Mouse (Mus musculus) Patski (cell line): ENCODE measurements at regions not wholly inside any gene's neighbourhood (a gene's known extent, or its start where the extent isn't known, plus 50 kb on each side); places are given as distances from the start of the nearest gene placed in this dataset.

Experiments used
- ATAC-seq: fragments of 100-300 bp; one replicate; pipeline ENCODE4 v1.8.0; 2021
- CTCF ChIA-PET: fragments of 350-600 bp; sonication (Branson Sonifier 250); formaldehyde crosslinking; loops from one replicate; lab custom pipeline; 2022; ENCODE audit warnings: inconsistent platforms; lab: Charles Lee
- POLR2A ChIA-PET: fragments of 350-600 bp; sonication (Branson Sonifier 250); formaldehyde crosslinking; loops from one replicate; lab custom pipeline; 2022; ENCODE audit warnings: antibody characterized with exemption, inconsistent platforms; lab: Charles Lee
- DNase-seq: peaks from one replicate; pipeline ENCODE4 v3.0.0-alpha.2; 2011; ENCODE audit warnings: low read depth, low spot score
- H3K27me3 ChIP-seq: fragments of 371-371 bp; one replicate; pipeline ENCODE4 v1.5.1; 2021
- CTCF ChIP-seq: fragments of 100-300 bp; IDR thresholded peaks from one replicate; pipeline ENCODE4 v1.5.1; 2021
- in situ Hi-C: fragments of 300-500 bp; cut with MboI; formaldehyde crosslinking; loops from 3 replicates; pipeline ENCODE4 v1.11.1; 2018; ENCODE audit warnings: low pct_unique_long_range_greater_than_20kb, mixed read lengths

DNA sequence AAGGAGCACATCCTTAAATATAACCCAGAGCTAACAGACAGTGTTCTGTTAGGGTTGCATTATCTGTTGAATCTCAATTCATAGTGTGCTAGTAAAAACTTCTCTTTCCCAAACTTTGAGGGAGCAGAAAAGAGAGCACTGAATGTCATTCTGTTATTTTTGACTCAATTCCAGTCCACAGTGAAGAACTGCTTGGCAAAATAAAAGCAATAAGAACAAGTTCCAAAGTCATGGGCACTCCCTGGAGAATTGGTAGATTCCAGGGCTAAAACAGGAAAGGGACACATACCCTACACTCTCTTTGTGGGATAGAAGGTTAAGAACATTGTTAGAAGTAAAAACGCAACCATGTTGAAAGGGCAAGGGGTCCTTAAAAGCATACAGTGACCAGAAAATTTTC is 253.6 kb upstream of the Zpld1 start:
- no peak for TF ChIP-seq CTCF
- in situ Hi-C loops, result no loop called here
- ATAC-seq, result no peak
- ChIA-PET CTCF (interaction anchor here (1.4 kb wide), 1 partner anchor 32 kb away, joined by 3 read pairs; no protein-coding TSS in a partner anchor), POLR2A (no interaction called here)
- DNase-seq, result no peak
- H3K27me3 ChIP-seq, result no peaks in the 10 kb centered on the region

DNA sequence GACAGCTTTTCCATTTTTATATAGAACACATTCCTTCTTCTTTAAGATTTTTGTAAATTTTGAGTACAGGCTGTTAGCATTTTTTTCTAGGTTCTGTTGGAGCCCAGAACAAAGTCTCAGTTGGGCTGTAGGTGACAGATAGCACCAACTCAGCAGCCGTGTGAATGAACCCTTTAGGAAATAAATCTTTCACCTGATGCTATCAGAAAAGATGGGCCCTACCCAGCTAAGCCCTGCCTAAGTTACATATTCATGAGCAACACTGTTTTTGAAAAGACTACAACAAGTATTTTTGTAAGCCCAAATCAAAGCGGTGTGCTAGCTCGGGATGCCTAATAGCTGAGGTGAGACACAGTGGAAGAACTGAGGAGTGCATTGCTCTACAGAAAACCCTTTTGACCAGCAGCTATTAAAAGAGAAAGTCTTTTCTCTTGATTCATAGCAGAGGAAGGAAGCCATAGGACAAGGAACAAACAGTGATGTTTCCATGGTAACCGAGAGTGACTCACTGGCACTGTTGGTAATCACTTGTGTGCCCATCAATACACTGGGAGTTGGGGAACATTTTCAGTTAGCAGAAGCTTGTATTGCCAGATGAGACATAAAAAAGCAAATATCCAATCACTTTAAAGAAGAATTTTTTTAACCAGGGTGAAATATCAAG is 253.0 kb upstream of the Zpld1 start:
- DNase-seq, result no peak
- CTCF ChIA-PET, result interaction anchor here (1.4 kb wide), 1 partner anchor 31 kb away, joined by 3 read pairs; no protein-coding TSS in a partner anchor
- ATAC-seq, result peak; percentile 44
- POLR2A ChIA-PET, result no interaction called here
- H3K27me3 ChIP-seq, result no peaks in the 10 kb centered on the region
- TF ChIP-seq CTCF, result no peak
- in situ Hi-C loops, result no loop called here

DNA sequence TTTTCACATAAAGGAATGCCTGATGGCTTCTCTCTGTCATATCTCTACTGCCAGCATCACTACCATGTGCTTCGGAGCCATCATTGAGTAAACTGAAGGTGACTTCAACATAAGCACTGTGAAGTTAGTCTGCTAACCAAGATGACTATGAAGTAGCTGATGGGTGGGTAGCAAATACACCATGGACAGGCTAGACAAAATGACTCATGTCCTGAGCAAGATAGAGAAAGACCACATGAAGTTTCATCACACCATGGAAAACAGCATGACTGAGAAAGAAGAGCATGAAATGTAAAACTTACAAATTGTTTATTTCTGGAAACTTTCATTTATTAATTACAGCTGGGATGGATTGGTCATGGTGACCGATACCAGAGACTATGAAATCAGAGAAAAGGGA is 249.3 kb upstream of the Zpld1 start:
- no peak for TF ChIP-seq CTCF
- in situ Hi-C loops, result no loop called here
- ChIA-PET CTCF (interaction anchor here (1.1 to 1.2 kb wide), 2 partner anchors 10 to 13 kb away, joined by 3 to 4 read pairs; no protein-coding TSS in a partner anchor), POLR2A (no interaction called here)
- H3K27me3 ChIP-seq, result no peaks in the 10 kb centered on the region
- no peak for DNase-seq
- no peak for ATAC-seq

GRCm38 (mm10) chr16:55540336-55541015 is 242.7 kb upstream of the Zpld1 start:
- ChIA-PET POLR2A (no interaction called here), CTCF (interaction anchor here (1.5 kb wide), 1 partner anchor 191 kb away, joined by 3 read pairs; no protein-coding TSS in a partner anchor)
- no peaks in the 10 kb centered on the region for H3K27me3 ChIP-seq
- ATAC-seq (peak; percentile 51), DNase-seq (no peak)
- in situ Hi-C loops, result no loop called here
- TF ChIP-seq CTCF, result no peak

DNA sequence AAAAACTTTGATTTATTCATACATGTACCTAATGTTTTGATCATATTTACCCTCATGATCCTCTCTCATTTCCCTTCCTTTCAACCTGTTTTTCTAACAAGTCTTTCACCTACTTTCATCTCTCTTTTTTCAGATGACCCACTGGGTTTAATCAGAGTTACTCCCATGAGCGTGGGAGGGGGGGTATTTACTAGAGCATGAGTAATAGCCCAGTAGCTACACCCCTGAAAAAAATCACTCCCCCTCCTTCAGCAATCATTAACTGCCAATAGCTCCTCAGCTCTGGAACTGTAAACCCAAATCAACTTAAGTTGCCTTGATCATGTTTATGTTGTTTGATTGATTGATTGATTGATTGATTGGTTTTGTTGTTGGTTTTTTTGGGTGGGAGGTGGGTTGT is 241.4 kb upstream of the Zpld1 start:
- ATAC-seq (no peak), DNase-seq (no peak)
- H3K27me3 ChIP-seq, result no peaks in the 10 kb centered on the region
- no peak for TF ChIP-seq CTCF
- ChIA-PET CTCF (no interaction called here), POLR2A (interaction anchor here (0.6 kb wide), 1 partner anchor 81 kb away, joined by 3 read pairs; no protein-coding TSS in a partner anchor)
- in situ Hi-C loops, result no loop called here

- no peak for TF ChIP-seq CTCF
- H3K27me3 ChIP-seq, result no peaks in the 10 kb centered on the region
- ChIA-PET POLR2A (no interaction called here), CTCF (interaction anchor here (0.9 to 1.6 kb wide), 2 partner anchors 9 to 43 kb away, joined by 3 to 4 read pairs; no protein-coding TSS in a partner anchor)
- DNase-seq, result no peak
- in situ Hi-C loops, result no loop called here
- ATAC-seq, result no peak
Observed at GRCm38 (mm10) chr16:55537548-55537947, 239.8 kb upstream of the Zpld1 start.

DNA sequence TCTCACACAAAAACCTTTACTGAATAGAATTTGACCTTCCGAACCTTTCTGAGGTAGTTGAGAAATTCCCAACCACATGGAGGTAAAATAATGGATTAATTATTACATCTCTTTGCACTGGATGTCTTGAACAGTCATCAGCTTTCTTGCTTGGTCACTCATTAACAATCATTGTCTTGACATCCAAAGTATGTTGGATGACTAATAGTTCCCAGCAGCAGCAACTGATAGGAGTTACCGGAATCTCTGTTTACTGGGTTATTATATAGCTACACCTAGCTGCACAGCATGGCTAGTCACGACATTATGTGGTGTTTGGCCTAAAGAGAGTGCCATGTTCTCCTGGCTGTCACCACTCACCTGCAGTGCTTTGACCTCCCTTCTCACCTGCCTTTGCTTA is 234.9 kb upstream of the Zpld1 start:
- peak; percentile 93 for ATAC-seq
- in situ Hi-C loops, result loop anchor here (5.0 kb wide), 2 partner anchors 100 to 200 kb away; no protein-coding TSS in a partner anchor
- CTCF ChIA-PET, result interaction anchor here (1.0 to 2.5 kb wide), 8 partner anchors 11 to 288 kb away, joined by 3 to 9 read pairs (median 4); no protein-coding TSS in a partner anchor
- POLR2A ChIA-PET, result interaction anchor here (1.0 to 1.6 kb wide), 3 partner anchors 281 to 288 kb away, joined by 3 to 5 read pairs (median 4); no protein-coding TSS in a partner anchor
- H3K27me3 ChIP-seq, result no peaks in the 10 kb centered on the region
- peak; percentile 17 for TF ChIP-seq CTCF
- DNase-seq, result peak; percentile 85

- POLR2A ChIA-PET, result interaction anchor here (1.3 to 1.6 kb wide), 3 partner anchors 11 to 289 kb away, joined by 3 to 5 read pairs (median 5); no protein-coding TSS in a partner anchor
- H3K27me3 ChIP-seq, result no peaks in the 10 kb centered on the region
Observed at GRCm38 (mm10) chr16:55530844-55531243, 233.1 kb upstream of the Zpld1 start.

GRCm38 (mm10) chr16:55527680-55528079 is 229.9 kb upstream of the Zpld1 start:
- POLR2A ChIA-PET, result no interaction called here
- DNase-seq, result no peak
- ATAC-seq, result no peak
- in situ Hi-C loops, result no loop called here
- CTCF ChIA-PET, result no interaction called here
- TF ChIP-seq CTCF, result no peak
- H3K27me3 ChIP-seq, result no peaks in the 10 kb centered on the region

More at GRCm38 (mm10) chr16:55530844-55531243, 233.1 kb upstream of the Zpld1 start:
- no peak for ATAC-seq
- no peak for TF ChIP-seq CTCF
- CTCF ChIA-PET, result interaction anchor here (1.0 to 2.0 kb wide), 5 partner anchors 9 to 341 kb away, joined by 3 to 7 read pairs (median 3); no protein-coding TSS in a partner anchor
- DNase-seq, result no peak
- in situ Hi-C loops, result loop anchor here (5.0 kb wide), 2 partner anchors 101 to 201 kb away; no protein-coding TSS in a partner anchor

DNA sequence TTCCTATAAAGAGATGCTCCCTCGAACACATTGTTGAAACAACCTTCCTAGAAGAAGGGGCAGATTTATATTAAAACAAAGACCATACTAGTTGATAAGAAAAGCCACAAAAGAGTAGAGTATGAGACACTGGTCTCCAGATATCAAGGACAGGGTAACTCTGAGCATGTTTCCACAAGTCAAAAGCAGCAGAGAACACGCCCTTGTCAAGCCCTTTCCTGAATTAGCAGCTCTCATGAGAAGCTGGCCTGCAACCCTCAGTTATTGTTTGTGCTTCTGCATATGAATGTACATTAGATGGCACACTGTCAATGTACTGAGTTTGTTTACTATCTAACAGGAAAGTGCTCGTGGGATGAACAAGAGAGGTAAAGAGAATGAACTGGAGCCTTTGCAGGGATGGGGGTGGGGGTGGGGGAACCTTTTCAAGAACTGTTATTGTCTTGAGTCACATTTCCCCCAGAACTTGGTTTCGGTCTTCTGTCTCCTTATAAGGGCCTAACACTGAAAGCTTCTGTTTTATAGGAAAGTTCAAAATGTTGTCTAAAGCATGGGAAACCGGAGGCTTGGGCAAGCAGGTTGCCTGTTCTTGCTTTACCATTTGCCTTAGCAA is 228.6 kb upstream of the Zpld1 start:
- no peak for DNase-seq
- CTCF ChIA-PET, result no interaction called here

More for the DNA sequence above, 228.6 kb upstream of the Zpld1 start:
- POLR2A ChIA-PET, result interaction anchor here (0.7 to 0.9 kb wide), 2 partner anchors 218 to 296 kb away, joined by 3 read pairs; no protein-coding TSS in a partner anchor
- in situ Hi-C loops, result no loop called here
- H3K27me3 ChIP-seq, result no peaks in the 10 kb centered on the region
- ATAC-seq, result no peak
- no peak for TF ChIP-seq CTCF
